Mouse (Mus musculus) adipocyte (in vitro differentiated cells): ENCODE data around the gene Sez6l.

Experiments
- DNase-seq: peaks from one replicate; pipeline ENCODE4 v3.0.0-alpha.2; 2016; ENCODE audit warnings: low spot score

The Sez6l gene

GRCm38 (mm10) chr5:112389352-112389751 lies 187.6 kb downstream of the Sez6l start:
- no peak for DNase-seq

- DNase-seq = no peak
Measured at GRCm38 (mm10) chr5:112385973-112386372, 191.0 kb downstream of the Sez6l start.

GRCm38 (mm10) chr5:112384805-112385472 lies 192.0 kb downstream of the Sez6l start:
- no peak for DNase-seq

- DNase-seq = peak; percentile 78
Measured at GRCm38 (mm10) chr5:112382641-112383330, 194.2 kb downstream of the Sez6l start.

- DNase-seq = no peak
Measured at GRCm38 (mm10) chr5:112382042-112382441, 194.9 kb downstream of the Sez6l start.

- no peak for DNase-seq
Measured at GRCm38 (mm10) chr5:112381154-112381553, 195.8 kb downstream of the Sez6l start.

GRCm38 (mm10) chr5:112378716-112379115 lies 198.3 kb downstream of the Sez6l start:
- peak; percentile 97 for DNase-seq

GRCm38 (mm10) chr5:112377380-112377779 lies 199.6 kb downstream of the Sez6l start:
- no peak for DNase-seq

GRCm38 (mm10) chr5:112376111-112376510 lies 200.9 kb downstream of the Sez6l start:
- DNase-seq = no peak

- DNase-seq = no peak
Measured at GRCm38 (mm10) chr5:112371933-112372332, 205.1 kb downstream of the Sez6l start.

- no peak for DNase-seq
Measured at GRCm38 (mm10) chr5:112370236-112370813, 206.7 kb downstream of the Sez6l start.

- no peak for DNase-seq
Measured at GRCm38 (mm10) chr5:112369326-112369725, 207.7 kb downstream of the Sez6l start.
